Mouse (Mus musculus) gastrocnemius, postnatal 14 days (tissue): Measurements from ENCODE around the gene Sec63. TPM values are rescaled to one million over a fixed set of nuclear protein-coding genes. Genes with fewer than 3 reads are reported as not detected.

Experiments used
- DNase-seq: peaks from one replicate; pipeline ENCODE4 v3.0.0; 2021; ENCODE audit warnings: mixed read lengths
- intact Hi-C: fragments of 180-260 bp; cut with DNase I; formaldehyde crosslinking; loops from one replicate; pipeline ENCODE4 v1.15.1; 2025; ENCODE audit warnings: low total_unique reads
- long read RNA-seq, 2 experiments: library from polyadenylated mRNA; stranded (forward); transcript quantifications; one replicate each; pipeline ENCODE4 v2.0.0; 2021
- total RNA-seq, 2 experiments: library from RNA; stranded (reverse); gene quantifications; 2 replicates each; pipeline ENCODE4 v1.2.3; 2021

The Sec63 gene
- total RNA-seq = 10 to 100 TPM; 21.1 to 24.4 TPM
- long read RNA-seq, experiment 1, full-length matches to known transcripts = 15 of 19 reads
- long read RNA-seq, experiment 1, partial matches to known transcripts = 1 of 19 reads
- long read RNA-seq, experiment 1, other reads (novel, unspliced or antisense) = 3 of 19 reads
- long read RNA-seq, experiment 2, full-length matches to known transcripts = 19 of 25 reads
- long read RNA-seq, experiment 2, partial matches to known transcripts = 1 of 25 reads
- long read RNA-seq, experiment 2, other reads (novel, unspliced or antisense) = 5 of 25 reads

DNA sequence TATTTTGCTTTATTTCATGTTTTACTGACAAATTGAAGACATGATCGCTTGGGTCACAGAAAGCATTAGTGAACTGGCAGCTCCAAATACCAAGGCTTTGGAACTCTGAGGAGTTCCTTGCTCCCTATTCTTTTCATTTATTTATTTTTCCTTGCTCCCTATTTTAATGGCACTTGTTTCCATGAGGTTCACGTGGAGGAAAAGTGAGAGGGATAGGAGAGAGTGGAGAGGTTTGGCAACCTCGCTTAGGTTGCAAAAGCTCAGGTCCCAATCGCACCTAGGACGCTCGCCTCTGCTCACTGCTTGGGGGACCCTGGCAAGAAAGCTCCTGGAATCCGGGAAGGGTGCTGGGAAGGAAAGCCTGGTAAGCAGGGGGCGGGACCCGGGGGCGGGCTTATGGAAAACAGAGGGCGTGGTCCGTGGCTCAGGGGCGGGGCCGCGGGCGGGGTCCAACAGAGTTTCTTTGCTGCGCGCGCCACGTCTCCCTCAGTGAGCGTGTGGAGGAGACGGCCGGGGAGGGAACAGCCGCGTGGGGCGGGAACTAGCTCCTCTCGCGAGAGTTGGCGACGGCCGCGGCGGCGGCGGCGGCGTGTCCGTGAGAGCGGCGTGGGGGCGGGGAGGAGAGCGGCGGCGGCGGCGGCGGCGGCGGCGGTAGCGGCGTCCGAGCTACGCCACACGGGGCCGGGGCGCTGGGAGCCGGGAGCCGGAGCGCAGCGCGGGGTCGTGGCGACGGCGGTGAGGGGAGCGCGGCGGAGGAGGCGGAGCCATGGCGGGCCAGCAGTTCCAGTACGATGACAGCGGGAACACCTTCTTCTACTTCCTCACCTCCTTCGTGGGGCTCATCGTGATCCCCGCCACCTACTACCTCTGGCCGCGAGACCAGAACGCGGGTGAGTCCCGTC, at the start of gene Sec63:
Sec63 (plus strand) TSS at position 498 of the 902 bp plus-strand sequence.
- intact Hi-C loops = no loop called here

DNA sequence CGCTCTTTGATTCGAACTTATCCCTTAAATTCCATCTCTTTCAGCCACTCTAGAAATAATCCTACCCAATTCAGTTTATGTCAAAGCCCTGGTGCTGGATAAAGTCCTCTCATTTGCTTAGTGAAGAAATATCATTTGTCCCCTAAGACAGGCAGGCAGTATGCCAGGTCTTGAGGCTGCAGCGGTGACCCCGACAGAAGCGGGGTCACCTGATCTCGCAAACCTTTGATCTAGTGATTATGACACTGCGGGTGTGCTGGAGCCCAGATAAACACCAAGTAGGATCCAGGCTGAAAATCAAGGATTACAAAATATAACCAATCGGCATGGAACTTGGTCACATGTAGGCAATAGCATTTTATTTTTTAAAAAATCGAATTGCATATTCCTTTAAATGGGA, 46.6 kb upstream of the Sec63 start:
- DNase-seq = no peak
- intact Hi-C loops = no loop called here

More for the DNA sequence above, at the start of gene Sec63:
- DNase-seq = peak; percentile 98

DNA sequence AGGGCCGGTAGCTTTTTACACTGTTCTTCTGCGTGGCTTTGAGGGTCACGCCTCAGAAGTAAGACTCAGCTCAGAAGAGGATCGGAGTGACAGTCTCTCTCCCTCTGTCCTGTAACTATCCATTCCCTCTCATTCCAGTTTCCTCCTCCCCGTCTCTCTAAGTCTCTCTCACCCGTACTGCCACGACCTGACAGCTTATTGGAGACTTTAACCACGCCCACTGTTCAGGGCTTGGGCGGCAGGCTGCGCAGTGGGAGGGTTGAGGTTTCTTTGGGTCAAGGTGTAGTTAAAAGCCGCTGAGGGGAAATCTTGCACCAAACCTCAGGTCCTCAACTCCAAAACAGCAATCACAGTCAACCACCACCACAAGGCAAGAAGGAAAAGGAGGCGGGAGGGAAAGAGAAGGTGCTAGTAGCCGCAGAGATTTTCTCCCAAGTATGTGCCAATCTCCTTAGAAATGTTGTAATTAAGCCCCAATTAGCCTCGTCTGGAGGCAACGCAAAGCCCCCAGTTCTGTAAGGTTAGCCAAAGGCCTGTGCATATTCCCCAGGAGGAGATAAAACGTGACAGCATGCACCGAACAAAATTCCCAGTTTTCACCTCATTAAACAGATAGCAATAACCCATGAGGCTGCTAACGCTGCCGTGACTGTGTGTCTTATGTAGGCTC, 45.8 kb upstream of the Sec63 start:
- no peak for DNase-seq
- intact Hi-C loops = no loop called here

DNA sequence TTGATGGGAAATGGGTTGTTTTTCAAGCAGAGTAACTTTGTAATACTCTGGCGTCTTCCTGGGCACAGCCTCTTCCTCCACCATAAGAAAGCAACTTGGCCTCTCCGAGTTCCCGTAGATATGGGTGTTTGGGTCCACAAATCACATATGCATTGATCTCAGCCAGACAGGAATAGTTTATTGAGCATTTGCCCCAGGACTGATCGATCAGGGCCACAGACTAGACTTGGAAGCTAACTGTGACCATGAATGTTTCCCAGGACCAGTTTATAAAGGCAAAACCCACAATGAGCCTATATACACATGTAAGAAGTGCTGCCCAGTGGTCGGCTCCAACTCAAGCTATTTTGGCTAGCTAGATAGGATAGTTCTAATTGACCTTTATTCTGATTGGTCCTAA, 39.2 kb upstream of the Sec63 start:
- intact Hi-C loops = no loop called here
- no peak for DNase-seq

DNA sequence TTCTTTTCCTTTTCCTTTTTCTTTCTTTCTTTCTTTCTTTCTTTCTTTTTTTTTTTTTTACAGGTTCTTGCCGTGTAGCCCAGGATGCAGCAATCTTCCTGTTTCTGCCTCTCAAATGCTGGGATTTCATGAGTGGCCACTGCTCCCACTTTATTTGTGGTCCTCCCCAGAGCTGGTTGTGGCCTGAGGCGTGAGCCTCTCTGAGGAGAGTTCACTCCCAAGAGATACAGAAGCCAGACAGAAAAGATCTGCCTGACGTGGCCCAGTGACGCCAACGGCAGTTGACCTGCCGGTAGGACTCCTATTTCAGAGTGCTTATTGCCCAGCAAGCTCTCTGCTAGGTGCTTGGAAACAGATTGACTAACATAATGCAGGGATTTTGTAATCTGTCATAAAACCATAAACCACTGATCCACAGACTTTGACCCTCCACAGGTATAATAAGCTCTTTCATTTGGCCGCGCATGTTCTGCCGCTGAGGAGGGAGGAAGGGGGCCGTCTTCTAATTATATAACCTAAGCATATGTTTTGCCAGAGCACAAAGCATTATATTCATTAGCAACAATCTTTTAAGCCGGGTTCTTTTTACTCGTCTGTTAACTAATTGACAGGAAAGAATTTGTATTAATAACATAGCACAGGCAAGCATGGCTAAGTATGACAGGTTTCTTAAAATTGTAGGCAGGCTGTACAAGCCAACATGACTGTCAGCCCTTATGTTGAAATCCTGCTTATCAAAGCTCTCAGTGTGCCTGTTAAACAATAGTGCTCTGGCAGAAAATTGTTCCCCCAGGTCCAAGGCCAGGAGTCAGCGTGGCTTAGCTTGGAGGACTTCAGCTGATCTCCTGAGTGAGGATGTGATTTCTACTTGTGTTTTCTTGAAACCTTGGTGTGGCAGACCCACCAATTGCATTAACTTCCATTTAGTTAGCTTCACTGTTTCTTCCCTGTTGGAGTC, 37.7 kb upstream of the Sec63 start:
- intact Hi-C loops = no loop called here
- DNase-seq = no peak

DNA sequence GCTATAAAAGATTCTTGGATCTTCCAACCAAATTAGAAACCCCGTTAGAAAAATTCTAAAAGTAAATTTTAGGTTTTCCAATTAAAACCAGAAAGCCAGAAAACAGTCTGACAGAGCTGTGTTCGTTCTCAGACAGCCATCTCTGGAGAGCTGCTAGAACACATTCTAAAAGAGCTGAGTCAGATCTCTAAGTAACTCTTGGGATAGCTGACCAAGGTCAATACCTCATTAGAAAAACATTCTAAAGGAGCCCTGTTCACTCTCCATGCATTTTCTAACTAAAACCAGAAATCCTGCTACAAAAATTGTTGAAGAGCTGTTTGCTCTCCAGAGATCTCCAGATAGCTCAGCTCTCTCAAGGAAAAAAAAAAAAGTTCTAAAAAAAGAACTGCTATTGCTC, 31.7 kb upstream of the Sec63 start:
- no peak for DNase-seq
- intact Hi-C loops = loop anchor here (10.0 kb wide), 1 partner anchor 425 kb away; no protein-coding TSS in a partner anchor

DNA sequence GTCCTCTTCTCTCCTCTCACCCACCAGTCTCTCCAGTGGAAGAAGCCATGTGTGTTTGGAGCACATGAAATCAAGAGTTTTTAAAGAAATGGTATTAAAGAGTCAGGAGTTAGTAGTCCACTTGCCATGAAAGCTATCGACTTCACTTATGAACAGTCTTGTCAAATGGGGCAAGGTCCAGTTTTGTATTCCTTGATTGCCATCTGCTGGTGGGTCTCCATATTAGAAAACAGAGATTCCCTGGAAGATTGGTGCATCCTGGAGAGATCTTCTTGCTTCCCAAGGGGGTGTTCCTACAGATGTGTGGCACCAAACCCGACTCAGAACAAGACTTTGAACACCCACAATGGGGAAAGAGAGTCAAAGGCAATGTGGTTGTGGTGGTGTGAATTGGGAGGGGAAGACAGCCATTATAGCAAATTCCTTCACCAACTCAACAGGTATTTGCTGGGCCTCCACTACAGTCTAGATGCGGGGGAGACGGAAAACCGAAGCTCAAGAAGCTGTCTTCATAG, 26.7 kb upstream of the Sec63 start:
- no peak for DNase-seq
- intact Hi-C loops = loop anchor here (10.0 kb wide), 1 partner anchor 430 kb away; no protein-coding TSS in a partner anchor

DNA sequence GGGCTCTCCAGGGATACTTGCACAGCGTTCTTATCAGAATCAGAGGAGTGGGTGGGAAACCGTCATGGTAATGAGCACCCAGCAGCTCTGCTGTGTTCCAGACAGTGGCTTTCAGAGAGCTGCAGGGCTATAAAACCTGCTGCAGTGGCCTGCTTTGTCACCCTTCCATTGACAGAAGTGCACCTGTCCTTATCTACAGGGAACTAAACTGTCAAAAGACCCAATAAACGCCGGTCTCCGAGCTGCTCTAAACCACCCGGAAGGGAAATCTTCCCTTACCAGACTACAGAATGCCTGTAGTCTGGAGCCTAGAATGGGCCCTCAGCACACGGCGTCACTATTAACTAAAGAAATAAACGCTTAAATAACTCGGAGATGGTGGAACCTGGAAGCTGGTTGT, 9.5 kb upstream of the Sec63 start:
- DNase-seq = no peak
- intact Hi-C loops = no loop called here

DNA sequence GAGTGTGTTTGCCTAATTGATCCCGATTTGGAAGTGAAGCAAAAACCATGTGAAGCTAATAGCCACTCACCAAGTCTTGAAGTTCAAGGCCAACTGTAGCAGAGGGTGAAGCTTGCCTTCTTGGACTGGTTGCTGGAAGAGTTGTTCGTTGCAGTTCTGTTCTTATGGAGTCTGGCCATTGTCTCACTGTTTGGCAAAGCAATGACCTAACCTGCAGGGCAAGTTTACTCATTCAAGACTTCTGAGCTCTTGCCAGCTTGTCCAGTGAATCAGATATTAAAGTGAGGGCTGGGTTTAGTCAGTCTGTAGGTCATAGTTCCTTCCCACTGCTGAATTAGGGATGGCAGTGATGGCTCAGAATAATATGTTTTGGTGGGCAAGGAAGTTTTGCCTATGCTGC, 7.0 kb upstream of the Sec63 start:
- intact Hi-C loops = no loop called here
- no peak for DNase-seq

DNA sequence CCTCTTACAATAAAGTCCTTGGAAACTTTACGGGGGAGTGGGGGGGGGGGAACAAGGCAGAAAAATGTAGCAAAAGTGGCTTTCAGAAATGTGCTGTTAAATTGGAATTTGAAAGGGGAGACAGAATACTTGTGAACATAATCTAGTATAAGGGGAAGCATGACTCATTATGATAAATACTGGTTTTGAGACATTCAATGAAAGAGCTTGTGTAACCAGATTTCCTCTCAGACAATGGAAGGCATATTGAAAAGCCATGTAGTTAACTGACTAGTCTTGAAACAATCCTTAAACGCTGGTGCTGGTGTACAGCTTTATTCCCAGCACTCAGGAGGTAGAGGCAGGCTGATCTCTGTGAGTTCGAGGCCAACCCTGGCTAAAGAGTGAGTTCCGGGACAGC, 1.6 kb upstream of the Sec63 start:
- DNase-seq = no peak
- intact Hi-C loops = no loop called here

DNA sequence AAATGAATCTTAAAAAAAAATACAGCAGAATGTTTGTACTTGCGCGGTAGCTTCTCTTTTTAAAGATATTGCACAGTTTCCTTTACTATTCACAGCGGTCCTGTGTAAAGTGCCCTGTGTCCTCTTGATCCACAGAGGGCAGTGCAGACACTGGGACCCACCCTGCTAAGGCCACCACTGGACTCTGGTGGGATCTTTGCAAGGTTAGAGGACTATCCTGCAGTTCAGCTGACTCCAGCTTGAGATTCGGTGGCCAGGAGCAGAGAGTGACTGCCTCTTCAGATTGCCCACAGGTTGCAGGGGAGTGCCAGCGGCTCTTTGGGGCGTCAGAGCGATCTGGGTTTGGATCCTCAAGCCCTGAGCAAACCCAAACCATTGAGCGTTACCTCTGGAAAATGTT, 967 bp upstream of the Sec63 start:
- peak; percentile 3 for DNase-seq
- intact Hi-C loops = no loop called here

DNA sequence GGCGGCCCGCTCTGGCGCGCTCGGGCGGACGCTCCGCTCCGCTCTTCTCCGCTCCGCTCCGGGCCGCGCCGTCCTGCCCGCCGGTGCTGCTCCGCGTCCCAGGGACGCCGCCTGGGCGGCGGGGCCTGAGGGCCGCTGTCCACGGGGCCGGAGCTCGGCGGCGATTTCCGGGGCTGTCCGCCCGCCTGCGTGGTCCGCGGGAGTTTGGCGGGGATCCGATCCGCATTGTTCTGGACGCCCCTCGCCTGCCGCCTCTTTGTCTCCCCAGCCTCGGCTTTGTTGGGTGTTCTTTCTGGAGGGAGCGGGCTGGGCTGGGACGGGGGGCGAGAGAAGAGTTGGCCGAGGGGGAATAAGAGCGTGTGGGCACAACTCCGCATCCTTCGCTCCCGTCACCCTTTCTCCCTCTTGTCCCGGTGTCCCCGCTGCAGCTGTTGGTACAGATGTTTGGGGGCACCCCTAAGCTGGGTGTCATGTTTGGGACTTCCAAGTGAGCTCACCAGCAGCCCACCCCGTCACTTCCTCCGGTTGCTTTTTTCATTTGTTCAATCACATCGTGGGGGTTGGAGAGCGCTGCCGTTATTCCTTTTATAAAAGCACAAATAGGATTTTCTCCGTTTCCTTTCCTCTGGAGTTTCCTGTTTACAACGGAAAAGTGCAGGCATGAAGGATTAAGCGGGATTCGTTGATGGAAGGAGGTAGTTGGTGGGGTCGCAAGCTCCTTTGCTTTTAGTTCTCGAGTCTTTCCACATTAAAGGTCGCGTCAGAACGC, 789 bp downstream of the Sec63 start:
- DNase-seq = peak; percentile 51
- intact Hi-C loops = no loop called here

DNA sequence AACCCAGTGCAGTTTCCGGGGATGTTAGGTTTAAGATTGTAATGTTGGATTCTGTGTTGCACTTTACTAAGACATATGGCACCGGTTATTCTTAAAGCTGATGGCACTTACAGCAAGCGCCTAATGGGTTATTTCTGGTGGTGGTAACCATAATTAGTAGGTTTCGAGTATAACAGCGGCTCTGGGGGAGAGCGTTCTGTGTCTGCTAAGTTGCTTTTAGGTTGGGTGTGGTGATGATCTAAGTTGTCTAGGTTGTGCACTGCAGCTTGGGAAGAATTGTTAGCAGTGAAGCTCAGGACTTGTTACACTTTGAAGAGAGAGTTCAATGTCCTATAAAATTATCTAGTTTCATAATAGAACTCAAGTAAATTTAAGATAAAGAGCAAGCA, 1.4 kb downstream of the Sec63 start:
- no peak for DNase-seq
- intact Hi-C loops = no loop called here

DNA sequence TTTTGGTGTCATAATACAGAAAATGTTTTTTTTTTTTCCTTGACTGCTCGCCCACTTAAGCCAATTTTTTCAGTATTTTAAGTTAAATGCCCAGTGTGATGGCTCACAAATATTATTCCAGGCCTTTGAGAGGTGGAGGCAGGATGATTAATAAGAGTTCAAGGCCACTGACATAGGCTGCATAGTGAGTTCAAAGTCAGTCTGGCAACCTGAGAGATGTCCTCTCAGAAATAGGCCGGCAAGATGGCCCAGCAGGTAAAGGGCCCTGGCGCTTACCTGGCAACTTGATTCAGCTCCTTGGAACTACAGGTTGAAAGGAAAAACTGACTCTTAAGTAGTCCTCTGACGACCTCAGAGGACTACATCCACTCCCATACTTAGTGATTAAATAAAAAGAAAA, 1.9 kb downstream of the Sec63 start:
- intact Hi-C loops = no loop called here
- no peak for DNase-seq

DNA sequence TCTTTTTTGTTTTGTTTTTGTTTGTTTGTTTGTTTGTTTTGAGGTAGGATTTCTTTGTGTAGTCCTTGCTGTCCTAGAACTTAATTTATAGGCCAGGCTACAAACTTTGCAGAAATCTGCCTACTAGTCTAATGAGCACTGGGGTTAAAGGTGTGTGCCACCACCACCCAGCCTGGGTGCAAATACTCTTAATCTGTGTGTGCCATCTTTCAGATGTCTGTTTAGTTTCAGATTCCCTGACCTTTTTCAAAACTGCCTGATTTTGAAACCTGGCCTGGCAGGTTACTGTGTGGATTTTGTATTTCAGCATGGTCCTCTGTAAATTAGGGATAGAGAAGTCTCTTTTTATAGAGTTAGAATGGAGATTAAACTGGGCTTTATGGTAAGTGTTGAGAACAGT, 4.0 kb downstream of the Sec63 start:
- intact Hi-C loops = no loop called here
- no peak for DNase-seq

DNA sequence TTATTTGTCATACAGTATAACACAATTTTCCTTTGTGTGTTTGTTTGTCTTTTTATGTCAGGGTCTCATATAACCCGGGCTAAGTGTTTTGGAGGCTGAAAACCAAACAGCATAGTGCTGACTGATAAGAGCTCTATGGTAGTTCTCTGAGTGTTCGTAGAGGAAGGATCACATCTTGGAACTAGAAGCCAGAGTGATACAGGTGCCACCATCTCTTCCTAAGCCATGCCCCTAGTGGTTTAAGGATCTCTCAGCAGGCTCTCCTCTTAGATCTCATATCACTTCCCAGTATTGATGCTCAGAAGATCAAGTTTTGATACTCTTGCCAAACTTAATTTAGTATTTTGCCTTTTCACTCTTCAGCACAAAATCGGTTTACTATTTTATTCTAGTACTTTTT, 14.2 kb downstream of the Sec63 start:
- DNase-seq = no peak
- intact Hi-C loops = no loop called here

DNA sequence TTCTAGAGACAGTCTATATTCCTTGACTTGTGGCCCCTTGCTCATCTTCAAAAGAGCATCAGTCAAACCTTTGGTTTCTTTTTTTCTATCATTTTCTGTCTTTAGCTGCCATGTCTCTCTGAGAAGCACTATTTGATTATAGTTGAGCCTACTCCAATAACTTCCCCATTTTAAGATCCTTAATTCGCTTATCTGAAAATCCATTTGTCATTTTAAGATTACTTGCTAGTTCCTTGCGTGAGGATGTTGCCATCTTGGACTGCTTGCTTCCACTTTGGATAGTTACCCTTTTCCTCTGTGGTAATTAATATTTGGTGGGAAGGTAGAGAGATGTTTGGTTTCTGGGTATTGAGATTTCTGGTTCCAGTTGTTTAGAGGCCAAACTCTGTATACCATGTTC, 19.5 kb downstream of the Sec63 start:
- no peak for DNase-seq
- intact Hi-C loops = no loop called here

DNA sequence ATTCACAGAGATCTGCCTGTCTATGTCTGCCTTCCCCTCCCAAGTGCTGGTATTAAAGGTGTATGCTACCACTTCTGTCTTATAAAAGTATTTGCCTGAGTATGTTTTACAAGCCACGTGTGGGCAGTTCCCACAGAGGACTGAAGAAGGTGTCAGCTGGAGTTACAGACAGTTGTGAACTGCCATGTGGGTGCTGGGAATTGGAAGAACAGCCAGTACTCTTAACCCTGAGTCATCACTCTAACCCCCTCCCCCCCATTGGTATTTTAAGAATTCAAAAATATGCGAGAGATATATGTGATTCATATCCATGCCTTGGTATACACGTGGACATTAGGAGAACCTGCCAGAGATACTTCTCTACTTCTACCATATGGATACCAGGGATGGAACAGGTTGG, 20.4 kb downstream of the Sec63 start:
- intact Hi-C loops = no loop called here
- DNase-seq = no peak
